Mouse (Mus musculus): ENCODE measurements around the gene Rpl29.

Rpl29 gene

GRCm38 (mm10) chr9:106417841-106418625 is 11.2 kb upstream of the Rpl29 start:
- DNase-seq: peak; percentile 93

- DNase-seq: no peak
Observed at GRCm38 (mm10) chr9:106420608-106421007, 8.6 kb upstream of the Rpl29 start.

- DNase-seq: no peak
Observed at GRCm38 (mm10) chr9:106421033-106421864, 8.0 kb upstream of the Rpl29 start.

- peak; percentile 81 for DNase-seq
Observed at GRCm38 (mm10) chr9:106421865-106422160, 7.4 kb upstream of the Rpl29 start.

GRCm38 (mm10) chr9:106428719-106429220 is 484 bp upstream of the Rpl29 start:
- no peak for DNase-seq

GRCm38 (mm10) chr9:106430015-106430264 is 686 bp downstream of the Rpl29 start:
- DNase-seq: no peak

- DNase-seq: peak; percentile 40
Observed at GRCm38 (mm10) chr9:106433389-106433788, 4.1 kb downstream of the Rpl29 start.

GRCm38 (mm10) chr9:106436566-106436965 is 7.3 kb downstream of the Rpl29 start:
- DNase-seq: no peak

- DNase-seq: no peak
Observed at GRCm38 (mm10) chr9:106442680-106443079, 13.4 kb downstream of the Rpl29 start.

- no peak for DNase-seq
Observed at GRCm38 (mm10) chr9:106444836-106445235, 15.6 kb downstream of the Rpl29 start.

- peak; percentile 91 for DNase-seq
Observed at GRCm38 (mm10) chr9:106447348-106447747, 18.1 kb downstream of the Rpl29 start, which contains the start of the genes Abhd14b and Abhd14a. Abhd14b (plus strand) TSS chr9:106447459. Abhd14a (minus strand) TSS chr9:106447678.

GRCm38 (mm10) chr9:106447951-106448350 is 18.7 kb downstream of the Rpl29 start:
- DNase-seq: no peak

- DNase-seq: peak; percentile 73
Observed at GRCm38 (mm10) chr9:106448498-106449031, 19.3 kb downstream of the Rpl29 start.

- no peak for DNase-seq
Observed at GRCm38 (mm10) chr9:106449947-106450346, 20.7 kb downstream of the Rpl29 start.

GRCm38 (mm10) chr9:106450661-106451060 is 21.4 kb downstream of the Rpl29 start:
- no peak for DNase-seq

- no peak for DNase-seq
Observed at GRCm38 (mm10) chr9:106451298-106451697, 22.0 kb downstream of the Rpl29 start.

- no peak for DNase-seq
Observed at GRCm38 (mm10) chr9:106451899-106452298, 22.6 kb downstream of the Rpl29 start.

GRCm38 (mm10) chr9:106452351-106452750 is 23.1 kb downstream of the Rpl29 start:
- no peak for DNase-seq

- DNase-seq: no peak
Observed at GRCm38 (mm10) chr9:106452821-106453220, 23.6 kb downstream of the Rpl29 start.

GRCm38 (mm10) chr9:106453271-106454070 is 24.2 kb downstream of the Rpl29 start, which contains the start of gene Pcbp4:
Pcbp4 (plus strand) TSS chr9:106453291.
- DNase-seq: peak; percentile 60

GRCm38 (mm10) chr9:106454071-106454761 is 25.0 kb downstream of the Rpl29 start:
- no peak for DNase-seq

All from right cerebral cortex, postnatal 25 days (tissue).